Mouse (Mus musculus) spleen, postnatal 0 days (tissue): Measurements from ENCODE around the gene Znrf3. TPM values are rescaled to one million over a fixed set of nuclear protein-coding genes. Genes with fewer than 3 reads are reported as not detected.

Source experiments
- polyA plus RNA-seq: library from polyadenylated mRNA; unstranded; fragments of >200 nt; fragmentation: Nextera tagmentation; extraction: Ambion mirVana; gene quantifications from 2 replicates; pipeline ENCODE4 v1.2.1, GENCODE M21; 2015

The Znrf3 gene
- 2.6 and 2.7 TPM in 2 replicates for polyA plus RNA-seq

GRCm38 (mm10) chr11:5444599-5445451 lies at the start of gene Znrf3:
Gene Znrf3, minus strand, starts transcription at chr11:5444847.

DNA sequence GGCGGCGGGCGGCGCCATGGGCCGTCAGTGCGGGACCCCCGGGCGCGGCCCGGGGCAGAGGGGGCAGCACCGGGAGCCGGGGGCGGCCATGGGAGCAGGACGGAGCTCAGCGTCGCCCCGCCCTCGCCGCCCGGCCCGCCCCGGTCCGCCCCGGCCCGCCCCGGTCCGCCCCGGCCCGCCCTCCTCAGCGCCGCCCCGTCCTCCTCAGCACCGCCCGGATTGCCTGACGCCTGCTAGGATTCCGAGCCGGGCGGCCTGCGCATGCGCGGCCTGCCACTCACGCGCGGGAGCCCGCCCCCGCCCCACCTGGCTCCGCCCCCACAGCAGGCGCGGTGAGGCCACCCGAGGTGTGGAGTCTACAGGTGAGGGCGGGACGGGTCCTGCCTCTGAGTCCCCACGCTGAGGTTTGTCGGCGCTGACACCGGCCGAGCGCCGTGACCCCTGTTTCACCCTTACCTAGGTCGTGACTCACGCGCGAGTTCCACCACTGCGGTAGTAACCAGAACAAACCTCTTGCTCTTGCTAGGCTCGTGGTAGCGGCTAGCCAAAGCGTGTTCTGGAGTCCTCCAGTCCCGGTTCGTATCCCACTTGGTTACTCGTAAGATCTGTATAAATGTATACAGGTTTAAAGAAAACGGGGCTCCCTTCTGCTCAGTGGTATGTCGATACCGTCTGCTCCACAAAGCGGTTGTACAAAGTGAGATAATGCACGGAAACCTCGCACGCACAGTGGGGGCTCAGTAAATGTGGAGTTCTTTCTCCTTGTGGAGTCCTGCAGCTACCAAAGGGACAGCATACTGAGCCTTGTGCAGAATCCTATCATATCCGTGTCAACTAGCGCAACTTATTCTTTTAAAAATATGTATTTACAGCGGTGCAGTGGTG lies 182.9 kb downstream of the Znrf3 start, which contains the start of gene Kremen1:
Gene Kremen1, minus strand, starts transcription at position 51 of the 885 bp plus-strand sequence.

Other genes starting within 250 kb of the Znrf3 start
- gene Kremen1, start 183.3 kb downstream of the Znrf3 start, polyA plus RNA-seq = 2.6 and 4.2 TPM in 2 replicates
- gene Xbp1, start 75.8 kb upstream of the Znrf3 start, polyA plus RNA-seq = 75.9 and 90.7 TPM in 2 replicates
- gene Ccdc117, start 97.3 kb upstream of the Znrf3 start, polyA plus RNA-seq = 8.5 and 9.0 TPM in 2 replicates
- 2.4 and 3.7 TPM in 2 replicates for gene Ankrd36, start 124.8 kb upstream of the Znrf3 start, polyA plus RNA-seq